Mouse (Mus musculus) hindbrain, embryonic 11.5 days (tissue): ENCODE measurements at regions not wholly inside any gene's neighbourhood (a gene's known extent, or its start where the extent isn't known, plus 50 kb on each side); places are given as distances from the start of the nearest gene placed in this dataset.

Source experiments
- ATAC-seq: fragments of 200-750 bp; cut with Nextera tagmentation; 2 replicates; pipeline ENCODE4 v1.8.0; 2017; ENCODE audit warnings: mild to moderate bottlenecking, moderate TSS enrichment, moderate library complexity; ENCODE audit not compliant: low FRiP score
- DNase-seq: peaks from one replicate; pipeline ENCODE4 v3.0.0-alpha.2; 2015; ENCODE audit warnings: low spot score
- H3K27ac ChIP-seq: fragments of 300-500 bp; sonication (generic); 2 replicates; pipeline ENCODE4 v1.5.1; 2014; ENCODE audit warnings: mild to moderate bottlenecking, low read depth, low read length
- H3K27me3 ChIP-seq: fragments of 300-500 bp; sonication (generic); 2 replicates; pipeline ENCODE4 v1.6.1; 2014; ENCODE audit warnings: mild to moderate bottlenecking, low read length, moderate library complexity, mixed read lengths; ENCODE audit not compliant: control insufficient read depth, insufficient read depth
- H3K36me3 ChIP-seq: fragments of 300-500 bp; sonication (generic); 2 replicates; pipeline ENCODE4 v1.6.1; 2014; ENCODE audit warnings: mild to moderate bottlenecking, low read length, moderate library complexity, mixed read lengths; ENCODE audit not compliant: control insufficient read depth, insufficient read depth
- H3K4me1 ChIP-seq: fragments of 300-500 bp; sonication (generic); replicated peaks from 2 replicates; pipeline ENCODE4 v1.6.1; 2014; ENCODE audit warnings: low read length, mixed read lengths; ENCODE audit not compliant: control insufficient read depth, insufficient read depth
- H3K4me2 ChIP-seq: fragments of 300-500 bp; sonication (generic); replicated peaks from 2 replicates; pipeline ENCODE4 v1.6.1; 2014; ENCODE audit warnings: mild to moderate bottlenecking, low read depth, low read length
- H3K4me3 ChIP-seq: fragments of 300-500 bp; sonication (generic); 2 replicates; pipeline ENCODE4 v1.5.1; 2014; ENCODE audit warnings: low read depth, low read length
- H3K9ac ChIP-seq: fragments of 300-500 bp; sonication (generic); 2 replicates; pipeline ENCODE4 v1.6.1; 2014; ENCODE audit warnings: low read depth, low read length
- H3K9me3 ChIP-seq: fragments of 300-500 bp; sonication (generic); 2 replicates; pipeline ENCODE4 v1.6.1; 2016; ENCODE audit warnings: low read length; ENCODE audit not compliant: control insufficient read depth
- WGBS: fragments of 180-500 bp; shearing (Covaris S2); extraction: QIAGEN DNeasy Blood & Tissue Kit; methylation state at CpG from one replicate; pipeline ENCODE4 v1.1.7; 2014; 5-methylcytosine and 5-hydroxymethylcytosine counted together

DNA sequence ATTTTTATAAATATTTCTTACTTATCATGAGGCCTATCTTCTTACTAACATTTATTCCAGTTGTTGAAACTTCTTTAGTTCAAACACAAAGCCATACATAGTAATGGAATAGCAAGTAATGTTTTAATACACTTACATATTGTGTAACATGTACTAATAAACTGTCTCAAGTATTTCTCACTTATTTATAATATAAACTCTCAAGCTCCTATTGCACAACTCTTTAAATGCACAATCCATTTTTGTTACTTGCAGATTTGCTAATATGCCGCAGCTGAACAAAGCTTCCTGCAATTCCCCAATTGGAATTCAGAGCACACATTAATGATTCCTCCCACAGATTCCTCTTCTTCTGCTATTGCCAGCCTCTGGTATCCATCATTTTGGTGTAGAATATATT lies 749.2 kb downstream of the Rfpl4b start:
- no peaks in the 10 kb centered on the region for H3K36me3 ChIP-seq
- H3K4me3 ChIP-seq, result no peak overlapping the region
- H3K27me3 ChIP-seq, result no peaks in the 10 kb centered on the region
- H3K27ac ChIP-seq, result no peak overlapping the region
- no peak overlapping the region for H3K9ac ChIP-seq
- H3K4me1 ChIP-seq, result no peaks in the 10 kb centered on the region
- DNase-seq (no peak), ATAC-seq (no peak)
- WGBS, result 93% methylated on average over 1 of the region's 1 CpGs
- no peak overlapping the region for H3K4me2 ChIP-seq
- no peaks in the 10 kb centered on the region for H3K9me3 ChIP-seq

- no peak for DNase-seq
- H3K27me3 ChIP-seq, result no peaks in the 10 kb centered on the region
- ATAC-seq, result no peak
- H3K36me3 ChIP-seq, result no peaks in the 10 kb centered on the region
- no peak overlapping the region for H3K4me2 ChIP-seq
- H3K9ac ChIP-seq, result no peak overlapping the region
- no peaks in the 10 kb centered on the region for H3K9me3 ChIP-seq
- no peaks in the 10 kb centered on the region for H3K4me1 ChIP-seq
- WGBS, result 90% methylated on average over 8 of the region's 8 CpGs
- H3K27ac ChIP-seq, result no peak overlapping the region
- no peak overlapping the region for H3K4me3 ChIP-seq
These were observed 762.5 kb downstream of the Rfpl4b start for GRCm38 (mm10) chr10:38059050-38059449.

DNA sequence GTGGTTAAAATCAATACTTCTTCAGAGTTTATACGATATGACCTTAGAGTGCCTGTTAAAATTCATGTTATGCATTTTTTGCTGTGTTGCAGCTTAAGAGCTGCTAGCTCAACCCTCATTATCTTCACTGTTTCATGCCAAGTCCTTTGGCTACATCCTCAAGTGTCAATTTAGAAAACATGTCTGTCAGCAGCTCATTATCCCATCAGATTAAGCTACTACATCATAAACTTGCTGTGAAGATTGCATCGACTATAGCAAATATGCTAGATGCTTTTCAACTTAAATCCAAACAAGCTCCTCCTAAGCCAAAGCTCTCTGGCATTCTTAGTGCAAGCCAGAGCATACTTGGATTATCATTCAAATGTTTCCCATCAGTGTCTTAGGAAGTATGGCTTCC lies 811.1 kb downstream of the Rfpl4b start:
- Histone ChIP-seq H3K9me3 (no peaks in the 10 kb centered on the region), H3K9ac (no peak overlapping the region), H3K4me2 (no peak overlapping the region), H3K4me1 (no peaks in the 10 kb centered on the region), H3K27me3 (no peaks in the 10 kb centered on the region), H3K36me3 (no peaks in the 10 kb centered on the region), H3K27ac (no peak overlapping the region), H3K4me3 (no peak overlapping the region)
- DNase-seq (no peak), ATAC-seq (no peak)
- 81% methylated on average over 2 of the region's 2 CpGs for WGBS

- DNase-seq (no peak), ATAC-seq (no peak)
- Histone ChIP-seq H3K27ac (no peak overlapping the region), H3K36me3 (no peaks in the 10 kb centered on the region), H3K4me3 (no peak overlapping the region), H3K9me3 (no peaks in the 10 kb centered on the region), H3K27me3 (no peaks in the 10 kb centered on the region), H3K4me1 (no peaks in the 10 kb centered on the region), H3K4me2 (no peak overlapping the region), H3K9ac (no peak overlapping the region)
These were observed 825.7 kb downstream of the Rfpl4b start for GRCm38 (mm10) chr10:37995691-37996445.

GRCm38 (mm10) chr10:37988297-37989263 lies 833.0 kb downstream of the Rfpl4b start:
- H3K9me3 ChIP-seq, result no peaks in the 10 kb centered on the region
- no peak overlapping the region for H3K27ac ChIP-seq
- H3K27me3 ChIP-seq, result no peaks in the 10 kb centered on the region
- DNase-seq (peak; percentile 54), ATAC-seq (peak; percentile 77)
- no peak overlapping the region for H3K4me2 ChIP-seq
- 53% methylated on average over 11 of the region's 11 CpGs for WGBS
- no peaks in the 10 kb centered on the region for H3K4me1 ChIP-seq
- no peak overlapping the region for H3K9ac ChIP-seq
- H3K4me3 ChIP-seq, result no peak overlapping the region
- no peaks in the 10 kb centered on the region for H3K36me3 ChIP-seq

DNA sequence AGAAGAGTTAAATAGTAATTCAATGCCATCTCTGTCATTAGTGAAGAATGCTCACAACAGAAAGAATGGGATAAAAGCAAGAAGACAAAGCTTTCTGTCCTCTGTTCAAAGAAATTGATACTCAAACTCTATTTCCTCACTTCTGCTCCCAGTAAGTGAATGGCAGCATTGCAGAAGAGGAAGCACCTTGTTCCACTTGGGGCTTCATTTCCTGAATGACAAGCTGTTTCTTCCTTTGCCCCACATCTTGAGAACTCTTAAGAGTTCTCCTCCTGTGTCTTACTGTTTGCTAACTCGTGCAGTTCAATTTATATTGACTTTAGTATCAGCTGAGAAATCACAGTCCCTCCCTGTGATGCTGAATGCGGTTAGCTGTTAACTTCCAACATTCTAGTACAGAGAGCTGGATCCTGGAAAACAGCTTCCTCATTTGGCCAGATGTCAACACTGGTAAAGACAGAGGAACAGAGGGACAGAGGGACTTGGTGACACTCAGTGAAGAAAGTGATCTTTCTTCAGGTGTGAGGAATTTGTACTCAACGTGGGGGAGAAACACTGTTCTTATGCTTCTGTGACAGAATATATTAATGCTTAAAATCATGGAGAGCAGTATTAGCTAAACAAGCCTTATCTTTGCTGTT lies 840.3 kb upstream of the Marcks start:
- H3K4me2 ChIP-seq, result no peak overlapping the region
- no peak overlapping the region for H3K4me3 ChIP-seq
- ATAC-seq (no peak), DNase-seq (no peak)
- no peaks in the 10 kb centered on the region for H3K4me1 ChIP-seq
- H3K27ac ChIP-seq, result no peak overlapping the region
- no peaks in the 10 kb centered on the region for H3K27me3 ChIP-seq
- no peaks in the 10 kb centered on the region for H3K36me3 ChIP-seq
- no peak overlapping the region for H3K9ac ChIP-seq
- 78% methylated on average over 3 of the region's 3 CpGs for WGBS
- no peaks in the 10 kb centered on the region for H3K9me3 ChIP-seq

GRCm38 (mm10) chr10:37960051-37960450 lies 821.3 kb upstream of the Marcks start:
- H3K4me1 ChIP-seq, result no peaks in the 10 kb centered on the region
- no peak overlapping the region for H3K4me3 ChIP-seq
- DNase-seq, result no peak
- no peak overlapping the region for H3K27ac ChIP-seq
- no peaks in the 10 kb centered on the region for H3K27me3 ChIP-seq
- no peaks in the 10 kb centered on the region for H3K36me3 ChIP-seq
- no peak for ATAC-seq
- H3K4me2 ChIP-seq, result no peak overlapping the region
- H3K9ac ChIP-seq, result no peak overlapping the region
- no peaks in the 10 kb centered on the region for H3K9me3 ChIP-seq

DNA sequence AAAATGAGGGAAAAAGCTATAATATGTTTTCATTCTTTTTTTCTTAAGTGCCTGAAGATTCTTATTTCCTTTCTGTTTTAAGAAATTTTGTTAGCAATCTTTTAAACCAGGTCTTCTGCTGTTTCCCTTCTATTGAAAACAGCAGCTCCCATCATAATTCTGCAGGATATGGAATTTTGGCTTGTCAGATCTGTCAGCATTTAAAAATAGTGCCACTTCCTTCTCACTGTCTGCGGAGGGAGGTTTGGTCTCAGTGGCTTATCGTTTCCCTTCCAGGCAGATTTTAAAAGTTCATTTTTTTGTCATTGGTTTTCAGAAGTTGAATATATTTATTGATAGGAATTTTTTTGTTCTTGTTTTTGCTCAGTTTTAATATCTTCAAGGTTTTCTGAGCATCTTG lies 776.1 kb upstream of the Marcks start:
- H3K9me3 ChIP-seq, result no peaks in the 10 kb centered on the region
- no peaks in the 10 kb centered on the region for H3K27me3 ChIP-seq
- no peak overlapping the region for H3K4me2 ChIP-seq
- no peak overlapping the region for H3K9ac ChIP-seq
- no peak overlapping the region for H3K27ac ChIP-seq
- DNase-seq (no peak), ATAC-seq (no peak)
- WGBS, result 74% methylated on average over 2 of the region's 2 CpGs
- no peak overlapping the region for H3K4me3 ChIP-seq
- no peaks in the 10 kb centered on the region for H3K36me3 ChIP-seq
- H3K4me1 ChIP-seq, result no peaks in the 10 kb centered on the region
